Mouse (Mus musculus) lung, postnatal 0 days (tissue): ENCODE measurements at regions not wholly inside any gene's neighbourhood (a gene's known extent, or its start where the extent isn't known, plus 50 kb on each side); places are given as distances from the start of the nearest gene placed in this dataset.

Source experiments
- CTCF ChIP-seq: IDR thresholded peaks from 2 replicates; pipeline ENCODE4 v1.5.1; 2016; ENCODE audit warnings: antibody characterized with exemption, mild to moderate bottlenecking
- EP300 ChIP-seq: IDR thresholded peaks from 2 replicates; pipeline ENCODE4 v1.6.1; 2016; ENCODE audit warnings: antibody characterized with exemption, mild to moderate bottlenecking, control low read depth

- TF ChIP-seq CTCF (no peak), EP300 (no peak)
Observed at GRCm38 (mm10) chr13:5657556-5657955, 203.7 kb upstream of the Klf6 start.
